Comparison of ENCODE assay signal across 23 mouse cellular contexts in the genomic region with DNA sequence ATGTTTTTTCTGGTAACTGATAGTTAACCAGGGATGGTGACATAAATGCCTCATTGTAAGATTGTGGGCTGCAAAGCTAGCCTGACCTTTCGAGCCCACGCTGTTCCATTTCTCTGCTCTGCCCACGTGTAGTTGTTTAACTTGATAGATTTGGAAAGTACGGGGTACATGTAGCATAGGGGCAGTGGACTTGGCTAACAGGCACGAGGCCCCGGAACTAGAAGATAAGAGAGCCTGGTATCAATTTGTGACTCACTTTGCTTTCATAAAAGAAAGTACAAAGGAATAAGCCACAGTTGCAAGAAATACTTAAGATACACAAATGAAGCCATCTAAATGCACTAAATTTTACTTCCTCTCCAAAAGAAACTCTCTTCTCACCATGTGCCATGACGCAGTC.
DNase-seq lines count a peak whose midpoint lies in the region; ATAC-seq and TF ChIP-seq lines count a peak whose summit lies in the region.
"Had no signal": no experiment of that assay in that cellular context is flagged by ENCODE, and none has a peak within 500 bp of the region (broad histone marks: within the 10 kb centered on the region; RNA-seq: fewer than 3 reads in every experiment).

No protein-coding gene starts in this region.

- TF ChIP-seq RAD21 in MEL (IDR thresholded peaks at IDR 0.05; ENCODE audit: low read depth, low read length) = no peak

- no peaks in the 10 kb centered on the region for H3K27me3 ChIP-seq in midbrain, embryonic 11.5 days (ENCODE audit: control insufficient read depth, insufficient read depth, low read length)
- no peaks in the 10 kb centered on the region for H3K27me3 ChIP-seq in midbrain, embryonic 13.5 days
- H3K27me3 ChIP-seq in MEL (ENCODE audit: control insufficient read depth in 1 of 2, insufficient read depth in 2 of 2, low read length in 2 of 2) = no peaks in the 10 kb centered on the region
- H3K27me3 ChIP-seq in kidney, adult 2 months (replicated peaks; ENCODE audit: control insufficient read depth, insufficient read depth, low read length) = no peaks in the 10 kb centered on the region
- H3K27me3 ChIP-seq: CH12.LX had no signal

- no peak overlapping the region for H3K4me2 ChIP-seq in midbrain, embryonic 11.5 days
- H3K4me2 ChIP-seq in midbrain, embryonic 13.5 days (replicated peaks) = no peak overlapping the region

- no peaks in the 10 kb centered on the region for H3K9me3 ChIP-seq in midbrain, embryonic 11.5 days (ENCODE audit: control insufficient read depth, low read length)
- H3K9me3 ChIP-seq in midbrain, embryonic 13.5 days = no peaks in the 10 kb centered on the region
- no peaks in the 10 kb centered on the region for H3K9me3 ChIP-seq in MEL (replicated peaks; ENCODE audit: insufficient read depth, low read length)
- H3K9me3 ChIP-seq: G1E had no signal

- H3K4me3 ChIP-seq in midbrain, embryonic 11.5 days (ENCODE audit: low read depth, low read length) = no peak overlapping the region
- no peak overlapping the region for H3K4me3 ChIP-seq in midbrain, embryonic 13.5 days (replicated peaks)
- H3K4me3 ChIP-seq in MEL (ENCODE audit: control insufficient read depth in 1 of 2, insufficient read depth in 1 of 2, low read depth in 2 of 2, low read length in 2 of 2) = peak overlapping the region; percentile 16 to 27; a peak in 3 of 4 replicates
- no peak overlapping the region for H3K4me3 ChIP-seq in kidney, adult 2 months (ENCODE audit: insufficient read depth, low read depth, low read length)

- TF ChIP-seq POLR2A in MEL (IDR thresholded peaks at IDR 0.05; ENCODE audit: control insufficient read depth in 1 of 2, insufficient read depth in 1 of 2, low read depth in 1 of 2, low read length in 2 of 2, poor library complexity in 1 of 2) = no peak
- no peak for TF ChIP-seq POLR2A in kidney, adult 2 months (IDR thresholded peaks at IDR 0.05; ENCODE audit: low read depth, low read length)

- no peaks in the 10 kb centered on the region for H3K36me3 ChIP-seq in midbrain, embryonic 11.5 days (ENCODE audit: control insufficient read depth, insufficient read depth, low read length)
- H3K36me3 ChIP-seq in midbrain, embryonic 13.5 days = no peaks in the 10 kb centered on the region
- peaks cover 0 to 11% of the 10 kb centered on the region in 2 experiments; a peak in 2 of 4 replicates for H3K36me3 ChIP-seq in MEL (ENCODE audit: control insufficient read depth in 1 of 2, insufficient read depth in 2 of 2, low read length in 2 of 2)
- H3K36me3 ChIP-seq in kidney, adult 2 months (ENCODE audit: control insufficient read depth, insufficient read depth, low read length) = no peaks in the 10 kb centered on the region
- H3K36me3 ChIP-seq: G1E had no signal

- no peak for TF ChIP-seq CTCF in MEL (IDR thresholded peaks at IDR 0.05 in 2 of 3, conservative IDR thresholded peaks at IDR 0.05 in 1 of 3; ENCODE audit: control insufficient read depth in 1 of 3, insufficient read depth in 1 of 3, low read depth in 2 of 3, low read length in 3 of 3, poor library complexity in 1 of 3, severe bottlenecking in 1 of 3)
- TF ChIP-seq CTCF in kidney, adult 2 months (conservative IDR thresholded peaks at IDR 0.05; ENCODE audit: insufficient read depth, insufficient read length, low read depth, low read length) = no peak

- DNase-seq in midbrain, embryonic 11.5 days (ENCODE audit: low spot score, missing footprints) = peak; percentile 53
- DNase-seq in MEL (ENCODE audit: low read depth, low spot score) = peak; percentile 57
- peak; percentile 37 for DNase-seq in brain, adult 2 months (ENCODE audit: low read depth, low spot score)
- DNase-seq in spleen, postnatal 36 days (ENCODE audit: low spot score in 2 of 2) = no peak
- DNase-seq in kidney, adult 2 months = no peak
- DNase-seq: adrenal gland, adult 2 months; adrenal gland, adult 8-10 months; adrenal gland, postnatal 10 days; adrenal gland, postnatal 14 days; adrenal gland, postnatal 25 days; adrenal gland, postnatal 36 days; B cell, adult 2 months; cerebellum, adult 11 months; cerebellum, adult 11-12 months; cerebellum, adult 18-20 months; cerebellum, adult 2 months; cerebellum, adult 8-10 months had no signal

- H3K4me1 ChIP-seq in midbrain, embryonic 11.5 days (ENCODE audit: control insufficient read depth, insufficient read depth, low read length) = no peaks in the 10 kb centered on the region
- H3K4me1 ChIP-seq in midbrain, embryonic 13.5 days (replicated peaks) = no peaks in the 10 kb centered on the region
- peaks cover 4 to 13% of the 10 kb centered on the region in 2 experiments; a peak in 2 of 4 replicates for H3K4me1 ChIP-seq in MEL (ENCODE audit: control insufficient read depth in 1 of 2, insufficient read depth in 2 of 2, low read length in 2 of 2)
- no peaks in the 10 kb centered on the region for H3K4me1 ChIP-seq in kidney, adult 2 months (ENCODE audit: control insufficient read depth, insufficient read depth, low read length)

- H3K9ac ChIP-seq in midbrain, embryonic 11.5 days (ENCODE audit: low read length) = no peak overlapping the region
- no peak overlapping the region for H3K9ac ChIP-seq in midbrain, embryonic 13.5 days (replicated peaks)
- H3K9ac ChIP-seq in MEL (ENCODE audit: control insufficient read depth, low read depth, low read length, poor library complexity, severe bottlenecking) = peak overlapping the region; percentile 2

- no peak for ATAC-seq in midbrain, embryonic 11.5 days (ENCODE audit: low FRiP score)
- ATAC-seq in midbrain, embryonic 13.5 days = no peak
- ATAC-seq: activated CD4-positive, CD25-positive, alpha-beta regulatory T cell, adult 4 months; CD4-positive, CD25-positive, alpha-beta regulatory T cell, adult 4 months; Patski had no signal

- WGBS in midbrain, embryonic 11.5 days = 86% methylated on average over 7 of the region's 7 CpGs
- 89% methylated on average over 7 of the region's 7 CpGs for WGBS in midbrain, embryonic 13.5 days
- 73% methylated on average over 7 of the region's 7 CpGs for WGBS in kidney, adult 2 months

- peak; percentile 29 to 38; a peak in 3 of 4 replicates for TF ChIP-seq EP300 in MEL (IDR thresholded peaks at IDR 0.05; ENCODE audit: low read depth in 1 of 2, low read length in 2 of 2)

- no peak overlapping the region for H3K27ac ChIP-seq in midbrain, embryonic 11.5 days (ENCODE audit: low read depth, low read length)
- H3K27ac ChIP-seq in midbrain, embryonic 13.5 days = no peak overlapping the region
- H3K27ac ChIP-seq in MEL (ENCODE audit: control insufficient read depth, low read depth, low read length) = peak overlapping the region; percentile 59
- H3K27ac ChIP-seq in kidney, adult 2 months (ENCODE audit: insufficient read depth, low read depth, low read length) = no peak overlapping the region

- H3K79me2 ChIP-seq in MEL (ENCODE audit: control insufficient read depth, insufficient read depth, low read length, poor library complexity) = no peaks in the 10 kb centered on the region

TF ChIP-seq in MEL, 35 proteins besides CTCF, POLR2A, EP300 and RAD21:
- TF ChIP-seq ETS1 (IDR thresholded peaks at IDR 0.05; ENCODE audit: low read depth, low read length) (peak; percentile 22; the same call in 1 of the 2 replicates), GATA1 (IDR thresholded peaks at IDR 0.05; ENCODE audit: low read depth, low read length) (peak; percentile 64; the same call in 1 of the 2 replicates), GABPA (IDR thresholded peaks at IDR 0.05; ENCODE audit: low read depth, low read length) (no peak), USF2 (IDR thresholded peaks at IDR 0.05; ENCODE audit: borderline replicate concordance in 1 of 2, insufficient read depth in 1 of 2, low read depth in 1 of 2, low read length in 2 of 2) (no peak), MAX (IDR thresholded peaks at IDR 0.05; ENCODE audit: low read length) (peak; percentile 79), ZKSCAN1 (IDR thresholded peaks at IDR 0.05; ENCODE audit: low read depth, low read length) (no peak), CHD2 (IDR thresholded peaks at IDR 0.05; ENCODE audit: low read length) (no peak), SMC3 (IDR thresholded peaks at IDR 0.05; ENCODE audit: low read depth, low read length) (no peak), MYC (IDR thresholded peaks at IDR 0.05; ENCODE audit: low read depth, low read length) (peak; percentile 66; the same call in 1 of the 2 replicates), MEF2A (IDR thresholded peaks at IDR 0.05; ENCODE audit: extremely low read depth, insufficient replicate concordance, low read depth, low read length, poor library complexity, severe bottlenecking) (no peak), ZMIZ1 (IDR thresholded peaks at IDR 0.05; ENCODE audit: low read depth, low read length) (no peak)

Comparison
In these comparisons a context has a peak if more than half of its experiments do, and no peak if none do; other contexts are left out.
1. DNase-seq: peak in midbrain, embryonic 11.5 days (single experiment), MEL (single experiment) and brain, adult 2 months (single experiment); none in spleen, postnatal 36 days (0 of 2) and kidney, adult 2 months (single experiment).
2. H3K4me3 ChIP-seq: peak in MEL (2 of 2); none in midbrain, embryonic 11.5 days (single experiment), midbrain, embryonic 13.5 days (single experiment) and kidney, adult 2 months (single experiment).